Mouse (Mus musculus): ENCODE results near the gene Atg14. TPM values are rescaled to one million over a fixed set of nuclear protein-coding genes. Genes with fewer than 3 reads are reported as not detected.

Atg14 gene
- total and polyA plus RNA-seq, 3 experiments: 3.2 to 9.4 (median 3.6) TPM

- Histone ChIP-seq H3K4me3 (replicated peaks in 1 of 3; ENCODE audit: low read depth in 2 of 3, low read length in 2 of 3, poor library complexity in 1 of 3) (peak overlapping the region; percentile 69 to 96 (median 70)), H3K9me3 (replicated peaks; ENCODE audit: low read length) (no peaks in the 10 kb centered on the region), H3K27ac (ENCODE audit: insufficient read depth, low read depth) (no peak overlapping the region), H3K4me2 (ENCODE audit: insufficient read depth, low read depth, poor library complexity, severe bottlenecking) (peak overlapping the region; percentile 53), H3K79me2 (replicated peaks; ENCODE audit: control insufficient read depth, extremely low read depth, insufficient read depth, poor library complexity, severe bottlenecking) (peaks cover 5% of the 10 kb centered on the region; the same call in 1 of the 2 replicates), H3K27me3 (replicated peaks) (no peaks in the 10 kb centered on the region), H3K9ac (ENCODE audit: insufficient read depth, low read depth) (peak overlapping the region; percentile 68), H3K36me3 (replicated peaks in 1 of 2; ENCODE audit: control insufficient read depth in 1 of 2, insufficient read depth in 1 of 2, low read length in 1 of 2) (peaks cover 2 to 19% of the 10 kb centered on the region in 2 experiments), H3K4me1 (ENCODE audit: control insufficient read depth in 1 of 2, insufficient read depth in 2 of 2) (peaks cover 5 to 20% of the 10 kb centered on the region in 2 experiments; a peak in 2 of 4 replicates)
- dilution Hi-C loops (cut with MboI; ENCODE audit: extremely low pct_ligation_motif_present, extremely low pct_unique_long_range_greater_than_20kb, low sequenced_read_pairs) (no loop called here), in situ Hi-C loops (cut with MboI; ENCODE audit: low pct_ligation_motif_present, low pct_unique_long_range_greater_than_20kb, low sequenced_read_pairs) (no loop called here)
- DNase-seq (ENCODE audit: extremely low read depth): peak; percentile 94
- TF ChIP-seq HCFC1 (IDR thresholded peaks at IDR 0.05; ENCODE audit: low read depth, low read length): peak; percentile 88
- TF ChIP-seq MAZ (IDR thresholded peaks at IDR 0.05; ENCODE audit: low read depth, low read length): 0 out of 2 replicates have a peak, but pooled peaks have one; percentile 40
- TF ChIP-seq MYC (IDR thresholded peaks at IDR 0.05; ENCODE audit: low read depth, low read length): no peak
- no peak for TF ChIP-seq CHD2 (IDR thresholded peaks at IDR 0.05; ENCODE audit: low read length)
- 0 out of 2 replicates have a peak, but pooled peaks have one; percentile 41 for TF ChIP-seq KAT2A (IDR thresholded peaks at IDR 0.05; ENCODE audit: insufficient replicate concordance, low read length)
- TF ChIP-seq SIN3A (IDR thresholded peaks at IDR 0.05; ENCODE audit: low read length): peak; percentile 81; the same call in 1 of the 2 replicates
- TF ChIP-seq POLR2A (IDR thresholded peaks at IDR 0.05; ENCODE audit: low read depth, low read length): peak; percentile 65
- no peak for TF ChIP-seq RCOR1 (conservative IDR thresholded peaks at IDR 0.05; ENCODE audit: low read depth, low read length)
- no peak; the same call in 1 of the 2 replicates for TF ChIP-seq IRF4 (IDR thresholded peaks at IDR 0.05; ENCODE audit: low read depth, low read length)
- TF ChIP-seq BHLHE40 (IDR thresholded peaks at IDR 0.05; ENCODE audit: low read depth, low read length): peak; percentile 46; the same call in 1 of the 2 replicates
- TF ChIP-seq MAX (IDR thresholded peaks at IDR 0.05; ENCODE audit: low read length): peak; percentile 87
- TF ChIP-seq ZKSCAN1 (IDR thresholded peaks at IDR 0.05; ENCODE audit: borderline replicate concordance, low read depth, low read length): no peak
- TF ChIP-seq E2F4 (IDR thresholded peaks at IDR 0.05; ENCODE audit: insufficient replicate concordance, low read depth, low read length): peak; percentile 28; the same call in 1 of the 2 replicates
- TF ChIP-seq ETS1 (conservative IDR thresholded peaks at IDR 0.05; ENCODE audit: low read depth, low read length): no peak
- no peak for TF ChIP-seq SMC3 (IDR thresholded peaks at IDR 0.05; ENCODE audit: low read depth, low read length)
- TF ChIP-seq MEF2A (IDR thresholded peaks at IDR 0.05; ENCODE audit: borderline replicate concordance, low read depth, low read length): no peak
- TF ChIP-seq CTCF (conservative IDR thresholded peaks at IDR 0.05 in 1 of 2, IDR thresholded peaks at IDR 0.05 in 1 of 2; ENCODE audit: low read depth in 2 of 2, low read length in 2 of 2): no peak
- TF ChIP-seq USF2 (conservative IDR thresholded peaks at IDR 0.05; ENCODE audit: low read depth, low read length): peak; percentile 86
- peak; percentile 42; the same call in 1 of the 2 replicates for TF ChIP-seq ELF1 (IDR thresholded peaks at IDR 0.05; ENCODE audit: low read depth, low read length)
- peak; percentile 68; the same call in 1 of the 2 replicates for TF ChIP-seq TBP (conservative IDR thresholded peaks at IDR 0.05; ENCODE audit: low read depth, low read length)
- no peak for TF ChIP-seq CHD1 (IDR thresholded peaks at IDR 0.05; ENCODE audit: low read depth, low read length)
- TF ChIP-seq JUN (IDR thresholded peaks at IDR 0.05; ENCODE audit: insufficient read depth, low read depth, low read length): no peak
- TF ChIP-seq ZMIZ1 (IDR thresholded peaks at IDR 0.05; ENCODE audit: low read depth, low read length): no peak
- peak; percentile 77; the same call in 1 of the 2 replicates for TF ChIP-seq MXI1 (IDR thresholded peaks at IDR 0.05; ENCODE audit: low read depth, low read length)
- no peak for TF ChIP-seq ZC3H11A (IDR thresholded peaks at IDR 0.05; ENCODE audit: low read depth, low read length)
- no peak for TF ChIP-seq MAFK (IDR thresholded peaks at IDR 0.05; ENCODE audit: insufficient replicate concordance, low read length)
- no peak for TF ChIP-seq POLR2AphosphoS2 (IDR thresholded peaks at IDR 0.05; ENCODE audit: low read depth, low read length)
- no peak for TF ChIP-seq JUND (conservative IDR thresholded peaks at IDR 0.05; ENCODE audit: low read depth, low read length)
- TF ChIP-seq USF1 (IDR thresholded peaks at IDR 0.05; ENCODE audit: low read depth, low read length): peak; percentile 92
- no peak for TF ChIP-seq PAX5 (IDR thresholded peaks at IDR 0.05; ENCODE audit: low read length)
- no peak for TF ChIP-seq ZNF384 (IDR thresholded peaks at IDR 0.05; ENCODE audit: low read depth, low read length)
- TF ChIP-seq NRF1 (IDR thresholded peaks at IDR 0.05; ENCODE audit: low read depth, low read length): peak; percentile 79
- no peak for TF ChIP-seq RAD21 (IDR thresholded peaks at IDR 0.05; ENCODE audit: low read depth, low read length)
- TF ChIP-seq NELFE (IDR thresholded peaks at IDR 0.05; ENCODE audit: low read depth, low read length): no peak
- no peak for TF ChIP-seq EP300 (IDR thresholded peaks at IDR 0.05; ENCODE audit: low read length)
- TF ChIP-seq TCF12 (IDR thresholded peaks at IDR 0.05; ENCODE audit: low read depth, low read length): peak; percentile 54; the same call in 1 of the 2 replicates
Measured at GRCm38 (mm10) chr14:47567962-47568652, 2.3 kb downstream of the Atg14 start.
